Mouse (Mus musculus) bone marrow, adult 2 months (tissue): ENCODE measurements around the gene Jak1.

Source experiments
- CTCF ChIP-seq: fragments of 200-500 bp; IDR thresholded peaks from 2 replicates; pipeline ENCODE4 v1.5.1; 2011; ENCODE audit warnings: low read length, control low read depth; ENCODE audit not compliant: control insufficient read depth, insufficient read depth
- POLR2A ChIP-seq: fragments of 200-500 bp; IDR thresholded peaks from 2 replicates; pipeline ENCODE4 v1.6.1; 2011; ENCODE audit warnings: low read depth, mild to moderate bottlenecking, control low read depth, low read length, borderline replicate concordance; ENCODE audit not compliant: control insufficient read depth

- TF ChIP-seq POLR2A (no peak), CTCF (no peak)
These were observed 129.2 kb downstream of the Jak1 start for GRCm38 (mm10) chr4:101135909-101136308.
